Mouse (Mus musculus) hematopoietic stem cell, adult 5-6 weeks (primary cell): ENCODE measurements at regions not wholly inside any gene's neighbourhood (a gene's known extent, or its start where the extent isn't known, plus 50 kb on each side); places are given as distances from the start of the nearest gene placed in this dataset.

ENCODE experiments used
- ATAC-seq, 2 experiments: fragments of 125-278 bp in 1 of 2; replicated peaks in 1 of 2; 2 replicates each; pipeline ENCODE4 v1.8.0; 2016 to 2017; ENCODE audit warnings: inconsistent platforms in 2 of 2, mild to moderate bottlenecking in 2 of 2, moderate number of reproducible peaks in 2 of 2, low read depth in 1 of 2, moderate TSS enrichment in 1 of 2; ENCODE audit not compliant: low FRiP score in 2 of 2, poor library complexity in 2 of 2, severe bottlenecking in 2 of 2, insufficient read depth in 1 of 2, low TSS enrichment in 1 of 2

GRCm38 (mm10) chr3:37788366-37788765 is 64.1 kb upstream of the Gm5148 start:
- no peak for ATAC-seq

GRCm38 (mm10) chr3:37786792-37787191 is 62.5 kb upstream of the Gm5148 start:
- no peak for ATAC-seq

GRCm38 (mm10) chr3:37781086-37781485 is 56.8 kb upstream of the Gm5148 start:
- no peak for ATAC-seq

- no peak for ATAC-seq
These were observed 55.7 kb upstream of the Gm5148 start for GRCm38 (mm10) chr3:37779867-37780475.

- ATAC-seq: no peak
These were observed 54.1 kb upstream of the Gm5148 start for GRCm38 (mm10) chr3:37778386-37778785.

- ATAC-seq: no peak
These were observed 51.9 kb upstream of the Gm5148 start for GRCm38 (mm10) chr3:37776224-37776623.
